Mouse (Mus musculus): ENCODE results near the gene Slc44a3. TPM values are rescaled to one million over a fixed set of nuclear protein-coding genes. Genes with fewer than 3 reads are reported as not detected.

Gene Slc44a3
- polyA plus RNA-seq, 1 experiment from 2014 or later = 16.9 TPM

GRCm38 (mm10) chr3:121469185-121469975, 62.8 kb downstream of the Slc44a3 start:
- Histone ChIP-seq H3K4me3 (replicated peaks; ENCODE audit: low read depth, low read length) (no peak overlapping the region), H3K9me3 (replicated peaks; ENCODE audit: low read length) (no peaks in the 10 kb centered on the region), H3K36me3 (ENCODE audit: insufficient read depth, low read length) (no peaks in the 10 kb centered on the region), H3K27me3 (ENCODE audit: insufficient read depth, low read length) (no peaks in the 10 kb centered on the region), H3K4me2 (ENCODE audit: low read length) (peak overlapping the region; percentile 30), H3K4me1 (replicated peaks; ENCODE audit: insufficient read depth, low read length) (peaks cover 23% of the 10 kb centered on the region), H3K27ac (peak overlapping the region; percentile 83), H3K9ac (ENCODE audit: low read depth, low read length) (0 out of 2 replicates have a peak overlapping the region, but pooled peaks have one; percentile 14)
- WGBS = under 1% methylated on average over 13 of the region's 13 CpGs
- ATAC-seq (replicated peaks; ENCODE audit: low FRiP score, low read depth) = peak; percentile 53; the same call in 1 of the 2 replicates
- no peak for TF ChIP-seq CTCF (IDR thresholded peaks at IDR 0.05; ENCODE audit: low read depth)
- peak; percentile 66 for DNase-seq (ENCODE audit: low spot score)

- no peak overlapping the region for H3K9ac ChIP-seq (ENCODE audit: low read depth, low read length)
- no peak overlapping the region for H3K4me3 ChIP-seq (replicated peaks; ENCODE audit: low read depth, low read length)
- no peak overlapping the region for H3K27ac ChIP-seq
- H3K36me3 ChIP-seq (ENCODE audit: insufficient read depth, low read length) = no peaks in the 10 kb centered on the region
- no peaks in the 10 kb centered on the region for H3K9me3 ChIP-seq (replicated peaks; ENCODE audit: low read length)
- 11% methylated on average over 2 of the region's 2 CpGs for WGBS
- ATAC-seq (replicated peaks; ENCODE audit: low FRiP score, low read depth) (no peak), DNase-seq (ENCODE audit: low spot score) (no peak)
- no peak overlapping the region for H3K4me2 ChIP-seq (ENCODE audit: low read length)
- peaks cover 23% of the 10 kb centered on the region for H3K4me1 ChIP-seq (replicated peaks; ENCODE audit: insufficient read depth, low read length)
- no peaks in the 10 kb centered on the region for H3K27me3 ChIP-seq (ENCODE audit: insufficient read depth, low read length)
- no peak for TF ChIP-seq CTCF (IDR thresholded peaks at IDR 0.05; ENCODE audit: low read depth)
Observed at GRCm38 (mm10) chr3:121468136-121468535, 64.1 kb downstream of the Slc44a3 start.

- H3K27ac ChIP-seq = peak overlapping the region; percentile 50
- H3K4me1 ChIP-seq (replicated peaks; ENCODE audit: insufficient read depth, low read length) = peaks cover 23% of the 10 kb centered on the region
- no peak for ATAC-seq (replicated peaks; ENCODE audit: low FRiP score, low read depth)
- TF ChIP-seq CTCF (IDR thresholded peaks at IDR 0.05; ENCODE audit: low read depth) = no peak
- no peak for DNase-seq (ENCODE audit: low spot score)
- no peak overlapping the region for H3K4me3 ChIP-seq (replicated peaks; ENCODE audit: low read depth, low read length)
- no peak overlapping the region for H3K9ac ChIP-seq (ENCODE audit: low read depth, low read length)
- H3K9me3 ChIP-seq (replicated peaks; ENCODE audit: low read length) = no peaks in the 10 kb centered on the region
- H3K36me3 ChIP-seq (ENCODE audit: insufficient read depth, low read length) = no peaks in the 10 kb centered on the region
- no peak overlapping the region for H3K4me2 ChIP-seq (ENCODE audit: low read length)
- WGBS = 48% methylated on average over 10 of the region's 10 CpGs
- H3K27me3 ChIP-seq (ENCODE audit: insufficient read depth, low read length) = no peaks in the 10 kb centered on the region
Observed at GRCm38 (mm10) chr3:121467094-121467552, 65.1 kb downstream of the Slc44a3 start.

DNA sequence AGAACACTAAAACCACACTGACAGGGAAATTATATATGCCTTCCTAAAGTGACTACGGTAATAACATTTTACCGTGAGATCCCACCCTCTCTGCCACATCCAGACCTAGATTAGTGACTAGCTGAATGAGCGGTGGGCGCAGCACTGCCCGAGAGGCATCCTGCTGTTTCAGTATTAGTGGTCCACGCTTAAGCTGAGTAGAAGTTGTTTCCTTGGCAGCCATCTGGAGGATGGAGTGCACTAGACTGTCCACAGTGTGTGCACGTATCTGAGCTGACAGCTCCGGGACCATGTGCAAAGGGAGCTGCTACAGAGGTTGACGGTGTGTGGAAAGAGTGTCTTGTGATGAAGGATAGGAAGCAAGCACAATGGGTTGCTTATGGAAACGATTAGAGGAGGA, 66.4 kb downstream of the Slc44a3 start:
- Histone ChIP-seq H3K4me3 (replicated peaks; ENCODE audit: low read depth, low read length) (no peak overlapping the region), H3K4me1 (replicated peaks; ENCODE audit: insufficient read depth, low read length) (peaks cover 23% of the 10 kb centered on the region), H3K36me3 (ENCODE audit: insufficient read depth, low read length) (no peaks in the 10 kb centered on the region), H3K4me2 (ENCODE audit: low read length) (no peak overlapping the region), H3K9me3 (replicated peaks; ENCODE audit: low read length) (no peaks in the 10 kb centered on the region), H3K9ac (ENCODE audit: low read depth, low read length) (no peak overlapping the region), H3K27me3 (ENCODE audit: insufficient read depth, low read length) (no peaks in the 10 kb centered on the region), H3K27ac (no peak overlapping the region)
- no peak for ATAC-seq (replicated peaks; ENCODE audit: low FRiP score, low read depth)
- no peak for DNase-seq (ENCODE audit: low spot score)
- WGBS = 68% methylated on average over 10 of the region's 10 CpGs
- no peak for TF ChIP-seq CTCF (IDR thresholded peaks at IDR 0.05; ENCODE audit: low read depth)

DNA sequence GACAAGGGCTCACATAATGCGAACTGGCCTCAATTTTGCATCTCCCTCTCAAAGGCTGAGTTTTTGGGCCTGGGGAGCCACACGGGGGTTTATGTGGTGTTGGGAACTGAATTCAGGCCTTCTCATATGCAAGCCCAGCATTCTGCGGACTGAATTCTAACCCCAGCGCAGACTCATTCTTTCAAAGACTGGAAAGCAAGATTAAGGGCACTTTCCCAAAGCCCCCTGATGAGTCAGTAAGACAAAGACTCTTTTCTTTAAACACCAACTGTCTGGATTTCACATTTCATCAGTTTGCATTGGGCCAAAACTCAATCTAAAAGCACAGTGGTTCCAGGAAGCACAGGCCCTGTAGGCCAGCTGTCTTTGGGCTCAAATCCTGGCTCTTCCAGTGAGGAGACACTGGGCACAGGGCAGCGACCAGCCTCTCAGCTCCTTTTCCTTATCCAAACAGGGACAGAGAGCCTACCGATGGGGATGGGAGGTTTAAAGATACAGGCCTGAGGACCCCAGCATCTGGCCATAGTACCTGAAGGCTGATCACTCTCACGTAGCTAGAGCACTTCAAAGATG, 67.4 kb downstream of the Slc44a3 start:
- Histone ChIP-seq H3K27ac (no peak overlapping the region), H3K4me2 (ENCODE audit: low read length) (no peak overlapping the region), H3K9me3 (replicated peaks; ENCODE audit: low read length) (no peaks in the 10 kb centered on the region), H3K36me3 (ENCODE audit: insufficient read depth, low read length) (0 out of 2 replicates have a peak, but pooled peaks cover 3% of the 10 kb centered on the region), H3K27me3 (ENCODE audit: insufficient read depth, low read length) (no peaks in the 10 kb centered on the region), H3K9ac (ENCODE audit: low read depth, low read length) (no peak overlapping the region), H3K4me3 (replicated peaks; ENCODE audit: low read depth, low read length) (no peak overlapping the region), H3K4me1 (replicated peaks; ENCODE audit: insufficient read depth, low read length) (peaks cover 23% of the 10 kb centered on the region)
- ATAC-seq (replicated peaks; ENCODE audit: low FRiP score, low read depth) (no peak), DNase-seq (ENCODE audit: low spot score) (no peak)
- no peak for TF ChIP-seq CTCF (IDR thresholded peaks at IDR 0.05; ENCODE audit: low read depth)
- WGBS = 75% methylated on average over 7 of the region's 7 CpGs

- Histone ChIP-seq H3K4me1 (replicated peaks; ENCODE audit: insufficient read depth, low read length) (0 out of 2 replicates have a peak, but pooled peaks cover 13% of the 10 kb centered on the region), H3K9ac (ENCODE audit: low read depth, low read length) (no peak overlapping the region), H3K36me3 (ENCODE audit: insufficient read depth, low read length) (peaks cover 8% of the 10 kb centered on the region; the same call in 1 of the 2 replicates), H3K4me2 (ENCODE audit: low read length) (no peak overlapping the region), H3K27ac (no peak overlapping the region), H3K27me3 (ENCODE audit: insufficient read depth, low read length) (no peaks in the 10 kb centered on the region), H3K4me3 (replicated peaks; ENCODE audit: low read depth, low read length) (no peak overlapping the region), H3K9me3 (replicated peaks; ENCODE audit: low read length) (no peaks in the 10 kb centered on the region)
- no peak for ATAC-seq (replicated peaks; ENCODE audit: low FRiP score, low read depth)
- no peak for DNase-seq (ENCODE audit: low spot score)
- 77% methylated on average over 3 of the region's 3 CpGs for WGBS
- no peak for TF ChIP-seq CTCF (IDR thresholded peaks at IDR 0.05; ENCODE audit: low read depth)
Observed at GRCm38 (mm10) chr3:121462782-121463181, 69.4 kb downstream of the Slc44a3 start.

Data from kidney, postnatal 0 days (tissue).